Mouse (Mus musculus) stomach, embryonic 14.5 days (tissue): ENCODE data around the gene Rgcc. TPM values are rescaled to one million over a fixed set of nuclear protein-coding genes. Genes with fewer than 3 reads are reported as not detected.

Experiments used
- ATAC-seq: fragments of 200-750 bp; cut with Nextera tagmentation; 2 replicates; pipeline ENCODE4 v1.8.0; 2017; ENCODE audit warnings: low read depth, moderate TSS enrichment; ENCODE audit not compliant: insufficient number of reproducible peaks, insufficient read depth, low FRiP score
- H3K27ac ChIP-seq: fragments of 300-500 bp; sonication (generic); 2 replicates; pipeline ENCODE4 v1.5.1; 2014; ENCODE audit warnings: mild to moderate bottlenecking, low read length, moderate library complexity, mixed read lengths
- H3K27me3 ChIP-seq: fragments of 300-500 bp; sonication (generic); 2 replicates; pipeline ENCODE4 v1.6.1; 2014; ENCODE audit warnings: low read length, control low read depth, mixed read lengths; ENCODE audit not compliant: control insufficient read depth, insufficient read depth
- H3K36me3 ChIP-seq: fragments of 300-500 bp; sonication (generic); 2 replicates; pipeline ENCODE4 v1.6.1; 2014; ENCODE audit warnings: mild to moderate bottlenecking, control low read depth, low read length, moderate library complexity, mixed read lengths; ENCODE audit not compliant: control insufficient read depth, insufficient read depth
- H3K4me1 ChIP-seq: fragments of 300-500 bp; sonication (generic); 2 replicates; pipeline ENCODE4 v1.6.1; 2014; ENCODE audit warnings: low read length, control low read depth, mixed read lengths; ENCODE audit not compliant: control insufficient read depth, insufficient read depth
- H3K4me2 ChIP-seq: fragments of 300-500 bp; sonication (generic); replicated peaks from 2 replicates; pipeline ENCODE4 v1.6.1; 2014; ENCODE audit warnings: low read depth, low read length, control low read depth
- H3K4me3 ChIP-seq: fragments of 300-500 bp; sonication (generic); 2 replicates; pipeline ENCODE4 v1.5.1; 2014; ENCODE audit warnings: low read depth, low read length, control low read depth
- H3K9ac ChIP-seq: fragments of 300-500 bp; sonication (generic); replicated peaks from 2 replicates; pipeline ENCODE4 v1.6.1; 2014; ENCODE audit warnings: low read depth, mild to moderate bottlenecking, control low read depth, low read length, moderate library complexity, mixed read lengths
- H3K9me3 ChIP-seq: fragments of 300-500 bp; sonication (generic); 2 replicates; pipeline ENCODE4 v1.6.1; 2016; ENCODE audit warnings: low read depth, low read length, control low read depth; ENCODE audit not compliant: control insufficient read depth
- WGBS: fragments of 180-500 bp; shearing (Covaris S2); extraction: QIAGEN DNeasy Blood & Tissue Kit; methylation state at CpG from one replicate; pipeline ENCODE4 v1.1.7; 2014; 5-methylcytosine and 5-hydroxymethylcytosine counted together
- polyA plus RNA-seq: library from polyadenylated mRNA; unstranded; fragments of >200 nt; fragmentation: Nextera tagmentation; extraction: Ambion mirVana; gene quantifications from 2 replicates; pipeline ENCODE4 v1.2.1, GENCODE M21; 2014

Rgcc gene
- polyA plus RNA-seq, 1 experiment from 2014 or later: 49.8 TPM

- Histone ChIP-seq H3K4me1 (no peaks in the 10 kb centered on the region), H3K36me3 (no peaks in the 10 kb centered on the region), H3K9ac (no peak overlapping the region), H3K4me2 (no peak overlapping the region), H3K4me3 (no peak overlapping the region), H3K27me3 (no peaks in the 10 kb centered on the region), H3K9me3 (peaks cover 4% of the 10 kb centered on the region; the same call in 1 of the 2 replicates), H3K27ac (no peak overlapping the region)
- ATAC-seq: no peak
- 87% methylated on average over 12 of the region's 12 CpGs for WGBS
Measured at GRCm38 (mm10) chr14:79239402-79239801, 62.0 kb downstream of the Rgcc start.

Other genes starting within 250 kb of the Rgcc start
- not detected in 2 replicates for gene Zfp957, start 54.3 kb downstream of the Rgcc start, polyA plus RNA-seq
- gene Naa16, start 89.1 kb upstream of the Rgcc start, polyA plus RNA-seq: 41.0 and 47.7 TPM in 2 replicates
- gene Mtrf1, start 96.1 kb upstream of the Rgcc start, polyA plus RNA-seq: 9.6 and 9.8 TPM in 2 replicates
- 14.3 and 16.1 TPM in 2 replicates for gene Kbtbd7, start 124.9 kb upstream of the Rgcc start, polyA plus RNA-seq
- 2.8 and 3.0 TPM in 2 replicates for gene Kbtbd6, start 150.2 kb upstream of the Rgcc start, polyA plus RNA-seq
- 25.8 and 27.6 TPM in 2 replicates for gene Elf1, start 179.5 kb upstream of the Rgcc start, polyA plus RNA-seq
- gene Wbp4, start 179.9 kb upstream of the Rgcc start, polyA plus RNA-seq: 43.6 and 50.3 TPM in 2 replicates